Mouse (Mus musculus) midbrain, embryonic 14.5 days (tissue): ENCODE measurements around the gene Mob3a. TPM values are rescaled to one million over a fixed set of nuclear protein-coding genes. Genes with fewer than 3 reads are reported as not detected.

Experiments
- ATAC-seq: fragments of 200-750 bp; cut with Nextera tagmentation; 2 replicates; pipeline ENCODE4 v1.8.0; 2017; ENCODE audit warnings: moderate number of reproducible peaks, moderate library complexity; ENCODE audit not compliant: low FRiP score, low TSS enrichment
- DNase-seq: peaks from one replicate; pipeline ENCODE4 v3.0.0-alpha.2; 2015
- H3K27ac ChIP-seq: fragments of 300-500 bp; sonication (generic); replicated peaks from 2 replicates; pipeline ENCODE4 v1.5.1; 2014; ENCODE audit warnings: mild to moderate bottlenecking, low read depth, low read length, moderate library complexity
- H3K27me3 ChIP-seq: fragments of 300-500 bp; sonication (generic); 2 replicates; pipeline ENCODE4 v1.6.1; 2014; ENCODE audit warnings: low read length, control low read depth, mixed read lengths; ENCODE audit not compliant: control insufficient read depth, insufficient read depth
- H3K36me3 ChIP-seq: fragments of 300-500 bp; sonication (generic); 2 replicates; pipeline ENCODE4 v1.6.1; 2014; ENCODE audit warnings: low read length, control low read depth; ENCODE audit not compliant: control insufficient read depth, insufficient read depth
- H3K4me1 ChIP-seq: fragments of 300-500 bp; sonication (generic); 2 replicates; pipeline ENCODE4 v1.6.1; 2014; ENCODE audit warnings: mild to moderate bottlenecking, antibody characterized with exemption, low read length, control low read depth; ENCODE audit not compliant: control insufficient read depth, insufficient read depth
- H3K4me2 ChIP-seq: fragments of 300-500 bp; sonication (generic); 2 replicates; pipeline ENCODE4 v1.6.1; 2014; ENCODE audit warnings: mild to moderate bottlenecking, low read length, moderate library complexity
- H3K4me3 ChIP-seq: fragments of 300-500 bp; sonication (generic); replicated peaks from 2 replicates; pipeline ENCODE4 v1.5.1; 2014; ENCODE audit warnings: low read depth, low read length
- H3K9ac ChIP-seq: fragments of 300-500 bp; sonication (generic); replicated peaks from 2 replicates; pipeline ENCODE4 v1.6.1; 2014; ENCODE audit warnings: mild to moderate bottlenecking, low read length, moderate library complexity
- H3K9me3 ChIP-seq: fragments of 300-500 bp; sonication (generic); 2 replicates; pipeline ENCODE4 v1.6.1; 2016; ENCODE audit warnings: low read length, control low read depth, mixed read lengths; ENCODE audit not compliant: control insufficient read depth
- WGBS: fragments of 180-500 bp; shearing (Covaris S2); extraction: QIAGEN DNeasy Blood & Tissue Kit; methylation state at CpG from one replicate; pipeline ENCODE4 v1.1.7; 2014; 5-methylcytosine and 5-hydroxymethylcytosine counted together
- polyA plus RNA-seq: library from polyadenylated mRNA; unstranded; fragments of >200 nt; fragmentation: Nextera tagmentation; extraction: Ambion mirVana; gene quantifications from 2 replicates; pipeline ENCODE4 v1.2.1, GENCODE M21; 2014

Mob3a gene
- polyA plus RNA-seq, 1 experiment from 2014 or later = 47.3 TPM

GRCm38 (mm10) chr10:80663485-80664196 is 38.1 kb downstream of the Mob3a start:
- Histone ChIP-seq H3K9me3 (no peaks in the 10 kb centered on the region), H3K4me2 (no peak overlapping the region), H3K4me1 (0 out of 2 replicates have a peak, but pooled peaks cover 4% of the 10 kb centered on the region), H3K27ac (no peak overlapping the region), H3K4me3 (no peak overlapping the region), H3K27me3 (no peaks in the 10 kb centered on the region), H3K9ac (no peak overlapping the region), H3K36me3 (peaks cover 35% of the 10 kb centered on the region)
- ATAC-seq (no peak), DNase-seq (no peak)
- WGBS = 70% methylated on average over 5 of the region's 5 CpGs

- Histone ChIP-seq H3K4me2 (no peak overlapping the region), H3K4me1 (peaks cover 8% of the 10 kb centered on the region; the same call in 1 of the 2 replicates), H3K36me3 (peaks cover 10% of the 10 kb centered on the region), H3K27me3 (no peaks in the 10 kb centered on the region), H3K4me3 (no peak overlapping the region), H3K9ac (no peak overlapping the region), H3K27ac (no peak overlapping the region), H3K9me3 (no peaks in the 10 kb centered on the region)
- ATAC-seq (no peak), DNase-seq (peak; percentile 47)
- 36% methylated on average over 5 of the region's 5 CpGs for WGBS
Observed at GRCm38 (mm10) chr10:80661149-80661548, 40.6 kb downstream of the Mob3a start.

DNA sequence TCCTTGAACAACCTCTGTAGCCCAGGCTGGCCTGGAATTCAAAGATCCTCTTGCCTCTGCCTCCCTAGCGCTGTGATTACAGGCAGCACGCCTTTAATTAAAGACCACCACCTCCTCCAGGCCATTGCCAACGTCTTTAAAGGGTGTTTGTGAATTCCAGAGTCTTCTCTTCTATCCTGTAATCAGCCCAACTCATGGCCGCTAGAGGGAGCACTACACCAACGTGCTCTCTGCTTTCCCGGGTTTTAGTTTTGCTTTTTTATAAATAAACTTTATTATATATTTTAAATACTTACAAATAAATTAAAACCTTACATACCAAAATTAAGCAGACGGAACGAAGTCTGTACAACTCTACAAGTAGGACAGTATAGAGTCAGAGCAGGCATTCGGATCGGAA is 42.6 kb downstream of the Mob3a start:
- Histone ChIP-seq H3K36me3 (no peaks in the 10 kb centered on the region), H3K4me3 (no peak overlapping the region), H3K4me2 (peak overlapping the region; percentile 22; the same call in 1 of the 2 replicates), H3K27ac (0 out of 2 replicates have a peak overlapping the region, but pooled peaks have one; percentile 8), H3K9ac (no peak overlapping the region), H3K9me3 (no peaks in the 10 kb centered on the region), H3K4me1 (peaks cover 20% of the 10 kb centered on the region), H3K27me3 (no peaks in the 10 kb centered on the region)
- DNase-seq = peak; percentile 90
- ATAC-seq = no peak
- 16% methylated on average over 10 of the region's 10 CpGs for WGBS

- DNase-seq = no peak
- Histone ChIP-seq H3K4me3 (no peak overlapping the region), H3K9ac (no peak overlapping the region), H3K4me1 (peaks cover 20% of the 10 kb centered on the region), H3K4me2 (no peak overlapping the region), H3K9me3 (no peaks in the 10 kb centered on the region), H3K27me3 (no peaks in the 10 kb centered on the region), H3K27ac (0 out of 2 replicates have a peak overlapping the region, but pooled peaks have one; percentile 8), H3K36me3 (no peaks in the 10 kb centered on the region)
- 68% methylated on average over 4 of the region's 4 CpGs for WGBS
- ATAC-seq = no peak
Observed at GRCm38 (mm10) chr10:80658841-80659202, 43.0 kb downstream of the Mob3a start.

GRCm38 (mm10) chr10:80658194-80658840 is 43.5 kb downstream of the Mob3a start:
- no peak overlapping the region for H3K4me2 ChIP-seq
- H3K27ac ChIP-seq = no peak overlapping the region
- no peaks in the 10 kb centered on the region for H3K9me3 ChIP-seq
- H3K4me1 ChIP-seq = peaks cover 20% of the 10 kb centered on the region
- ATAC-seq = no peak
- H3K9ac ChIP-seq = no peak overlapping the region
- H3K36me3 ChIP-seq = no peaks in the 10 kb centered on the region
- DNase-seq = no peak
- no peak overlapping the region for H3K4me3 ChIP-seq
- 91% methylated on average over 14 of the region's 14 CpGs for WGBS
- no peaks in the 10 kb centered on the region for H3K27me3 ChIP-seq

GRCm38 (mm10) chr10:80656863-80657623 is 44.7 kb downstream of the Mob3a start, which contains the start of gene Btbd2:
Gene Btbd2 (minus strand): TSS chr10:80657071.
- no peaks in the 10 kb centered on the region for H3K27me3 ChIP-seq
- H3K4me3 ChIP-seq = peak within 1 kb of the TSS; percentile 85
- peak within 1 kb of the TSS; percentile 97 for H3K9ac ChIP-seq
- H3K27ac ChIP-seq = peak within 1 kb of the TSS; percentile 88
- ATAC-seq (no peak; the same call in 1 of the 2 replicates), DNase-seq (peak; percentile 31)
- no peaks in the 10 kb centered on the region for H3K36me3 ChIP-seq
- H3K4me1 ChIP-seq = peaks cover 20% of the 10 kb centered on the region
- no peaks in the 10 kb centered on the region for H3K9me3 ChIP-seq
- WGBS = 20% methylated on average over 15 of the region's 15 CpGs
- H3K4me2 ChIP-seq = peak within 1 kb of the TSS; percentile 88

- Histone ChIP-seq H3K4me3 (peak overlapping the region; percentile 85), H3K27me3 (no peaks in the 10 kb centered on the region), H3K9me3 (no peaks in the 10 kb centered on the region), H3K4me1 (peaks cover 20% of the 10 kb centered on the region), H3K27ac (peak overlapping the region; percentile 88), H3K4me2 (peak overlapping the region; percentile 88), H3K36me3 (no peaks in the 10 kb centered on the region), H3K9ac (peak overlapping the region; percentile 97)
- ATAC-seq (peak; percentile 89), DNase-seq (peak; percentile 99)
- WGBS = 2% methylated on average over 68 of the region's 72 CpGs
Observed at GRCm38 (mm10) chr10:80656130-80656862, 45.5 kb downstream of the Mob3a start.
